8 mouse cellular contexts compared by ENCODE assay signal in genomic region chr16:20098375-20098727, GRCm38 (mm10). TPM values are rescaled to one million over a fixed set of nuclear protein-coding genes. Genes with fewer than 3 reads are reported as not detected.
DNase-seq lines count a peak whose midpoint lies in the region; ATAC-seq and TF ChIP-seq lines count a peak whose summit lies in the region.

No protein-coding gene starts in this region.

- no peak for ATAC-seq in lung, embryonic 14.5 days (ENCODE audit: insufficient read depth)
- ATAC-seq in embryonic facial prominence, embryonic 15.5 days (ENCODE audit: insufficient number of reproducible peaks, low FRiP score, low TSS enrichment, low read depth): no peak
- no peak for ATAC-seq in neural tube, embryonic 14.5 days (ENCODE audit: low read depth)

- H3K9ac ChIP-seq in lung, embryonic 14.5 days: peak overlapping the region; percentile 94
- peak overlapping the region; percentile 93 for H3K9ac ChIP-seq in embryonic facial prominence, embryonic 15.5 days
- H3K9ac ChIP-seq in neural tube, embryonic 14.5 days (replicated peaks; ENCODE audit: low read depth, low read length): peak overlapping the region; percentile 98

- H3K27me3 ChIP-seq in lung, embryonic 14.5 days (ENCODE audit: insufficient read depth, low read length): no peaks in the 10 kb centered on the region
- H3K27me3 ChIP-seq in embryonic facial prominence, embryonic 15.5 days: no peaks in the 10 kb centered on the region
- no peaks in the 10 kb centered on the region for H3K27me3 ChIP-seq in limb, embryonic 10.5 days (ENCODE audit: low read depth, poor library complexity, severe bottlenecking)
- no peaks in the 10 kb centered on the region for H3K27me3 ChIP-seq in neural tube, embryonic 14.5 days (ENCODE audit: control insufficient read depth, insufficient read depth, low read length)

- no peak for TF ChIP-seq CTCF in lung, embryonic 14.5 days (IDR thresholded peaks at IDR 0.05; ENCODE audit: low read depth)

- H3K9me3 ChIP-seq in lung, embryonic 14.5 days (ENCODE audit: low read depth, low read length): peaks cover 3% of the 10 kb centered on the region; the same call in 1 of the 2 replicates
- 0 out of 2 replicates have a peak, but pooled peaks cover 4% of the 10 kb centered on the region for H3K9me3 ChIP-seq in embryonic facial prominence, embryonic 15.5 days (replicated peaks)
- peaks cover 2% of the 10 kb centered on the region; the same call in 1 of the 2 replicates for H3K9me3 ChIP-seq in limb, embryonic 10.5 days (replicated peaks)
- no peaks in the 10 kb centered on the region for H3K9me3 ChIP-seq in neural tube, embryonic 14.5 days (ENCODE audit: control insufficient read depth, low read length)

- 4% methylated on average over 4 of the region's 4 CpGs for WGBS in lung, embryonic 14.5 days
- 7% methylated on average over 4 of the region's 4 CpGs for WGBS in embryonic facial prominence, embryonic 15.5 days
- WGBS in limb, embryonic 10.5 days: 8% methylated on average over 4 of the region's 4 CpGs
- 9% methylated on average over 4 of the region's 4 CpGs for WGBS in neural tube, embryonic 14.5 days

- H3K27ac ChIP-seq in lung, embryonic 14.5 days (ENCODE audit: low read depth): peak overlapping the region; percentile 99
- peak overlapping the region; percentile 98 for H3K27ac ChIP-seq in embryonic facial prominence, embryonic 15.5 days (replicated peaks)
- H3K27ac ChIP-seq in limb, embryonic 10.5 days: peak overlapping the region; percentile 98
- peak overlapping the region; percentile 99; the same call in 1 of the 2 replicates for H3K27ac ChIP-seq in neural tube, embryonic 14.5 days (ENCODE audit: low read depth, low read length)

- peaks cover 3% of the 10 kb centered on the region; the same call in 1 of the 2 replicates for H3K36me3 ChIP-seq in lung, embryonic 14.5 days (ENCODE audit: insufficient read depth)
- H3K36me3 ChIP-seq in embryonic facial prominence, embryonic 15.5 days: peaks cover 9% of the 10 kb centered on the region
- H3K36me3 ChIP-seq in limb, embryonic 10.5 days: peaks cover 27% of the 10 kb centered on the region
- H3K36me3 ChIP-seq in neural tube, embryonic 14.5 days (ENCODE audit: control insufficient read depth, insufficient read depth, low read length): peaks cover 3% of the 10 kb centered on the region; the same call in 1 of the 2 replicates

- H3K4me2 ChIP-seq in lung, embryonic 14.5 days: peak overlapping the region; percentile 61
- peak overlapping the region; percentile 67 for H3K4me2 ChIP-seq in embryonic facial prominence, embryonic 15.5 days (replicated peaks)
- peak overlapping the region; percentile 60 for H3K4me2 ChIP-seq in neural tube, embryonic 14.5 days (ENCODE audit: low read depth, low read length)

- H3K4me3 ChIP-seq in lung, embryonic 14.5 days (ENCODE audit: low read depth, low read length): peak overlapping the region; percentile 92
- H3K4me3 ChIP-seq in embryonic facial prominence, embryonic 15.5 days (replicated peaks): peak overlapping the region; percentile 87
- H3K4me3 ChIP-seq in limb, embryonic 10.5 days: peak overlapping the region; percentile 95
- H3K4me3 ChIP-seq in neural tube, embryonic 14.5 days (ENCODE audit: low read depth, low read length): peak overlapping the region; percentile 65

- no peak for DNase-seq in lung, embryonic 14.5 days
- no peak for DNase-seq in lung, postnatal 14 days
- no peak for DNase-seq in limb, embryonic 10.5 days (ENCODE audit: low spot score)
- DNase-seq in retina, embryonic 14.5 days (ENCODE audit: low spot score): no peak
- DNase-seq in urinary bladder, adult 2 months (ENCODE audit: low spot score): no peak
- DNase-seq in adipocyte (ENCODE audit: low spot score): no peak

- H3K4me1 ChIP-seq in lung, embryonic 14.5 days (ENCODE audit: insufficient read depth): no peaks in the 10 kb centered on the region
- H3K4me1 ChIP-seq in embryonic facial prominence, embryonic 15.5 days: no peaks in the 10 kb centered on the region
- no peaks in the 10 kb centered on the region; the same call in 1 of the 2 replicates for H3K4me1 ChIP-seq in limb, embryonic 10.5 days
- H3K4me1 ChIP-seq in neural tube, embryonic 14.5 days (ENCODE audit: control insufficient read depth, insufficient read depth, low read length): peaks cover 4% of the 10 kb centered on the region; the same call in 1 of the 2 replicates

RNA-seq across cellular contexts. Expression of gene Klhl24, which starts 1.0 kb away (rescaled TPM):
- 21.4 and 26.1 TPM in 2 replicates for polyA plus RNA-seq in lung, embryonic 14.5 days (2014; fragmentation: Nextera tagmentation; extraction: Ambion mirVana)
- 22.7 and 23.1 TPM in 2 replicates for polyA plus RNA-seq in embryonic facial prominence, embryonic 15.5 days (2015; fragmentation: Nextera tagmentation; extraction: Ambion mirVana)
- polyA plus RNA-seq in limb, embryonic 10.5 days (2016; fragmentation: Nextera tagmentation; extraction: Ambion mirVana): 20.7 and 27.2 TPM in 2 replicates
- polyA plus RNA-seq in neural tube, embryonic 14.5 days (2014; fragmentation: Nextera tagmentation; extraction: Ambion mirVana): 57.9 and 59.4 TPM in 2 replicates
- 31.8 and 39.7 TPM in 2 replicates for polyA plus RNA-seq in urinary bladder, adult 2 months (2012; rRNA removed)

RNA-seq across cellular contexts. Expression of gene Yeats2, which starts 42.5 kb away (rescaled TPM):
- polyA plus RNA-seq in lung, embryonic 14.5 days (2014; fragmentation: Nextera tagmentation; extraction: Ambion mirVana): 46.3 and 53.3 TPM in 2 replicates
- polyA plus RNA-seq in embryonic facial prominence, embryonic 15.5 days (2015; fragmentation: Nextera tagmentation; extraction: Ambion mirVana): 28.6 and 30.4 TPM in 2 replicates
- polyA plus RNA-seq in limb, embryonic 10.5 days (2016; fragmentation: Nextera tagmentation; extraction: Ambion mirVana): 52.3 and 59.2 TPM in 2 replicates
- 25.7 and 31.5 TPM in 2 replicates for polyA plus RNA-seq in neural tube, embryonic 14.5 days (2014; fragmentation: Nextera tagmentation; extraction: Ambion mirVana)
- polyA plus RNA-seq in urinary bladder, adult 2 months (2012; rRNA removed): 24.2 and 25.0 TPM in 2 replicates
